Mouse (Mus musculus) spleen, embryonic (tissue): ENCODE results near the gene Gm973.

Experiments used
- CTCF ChIA-PET: fragments of 350-600 bp; sonication (Branson Sonifier 250); formaldehyde crosslinking; loops from one replicate; lab custom pipeline; 2022; lab: Charles Lee

The Gm973 gene

DNA sequence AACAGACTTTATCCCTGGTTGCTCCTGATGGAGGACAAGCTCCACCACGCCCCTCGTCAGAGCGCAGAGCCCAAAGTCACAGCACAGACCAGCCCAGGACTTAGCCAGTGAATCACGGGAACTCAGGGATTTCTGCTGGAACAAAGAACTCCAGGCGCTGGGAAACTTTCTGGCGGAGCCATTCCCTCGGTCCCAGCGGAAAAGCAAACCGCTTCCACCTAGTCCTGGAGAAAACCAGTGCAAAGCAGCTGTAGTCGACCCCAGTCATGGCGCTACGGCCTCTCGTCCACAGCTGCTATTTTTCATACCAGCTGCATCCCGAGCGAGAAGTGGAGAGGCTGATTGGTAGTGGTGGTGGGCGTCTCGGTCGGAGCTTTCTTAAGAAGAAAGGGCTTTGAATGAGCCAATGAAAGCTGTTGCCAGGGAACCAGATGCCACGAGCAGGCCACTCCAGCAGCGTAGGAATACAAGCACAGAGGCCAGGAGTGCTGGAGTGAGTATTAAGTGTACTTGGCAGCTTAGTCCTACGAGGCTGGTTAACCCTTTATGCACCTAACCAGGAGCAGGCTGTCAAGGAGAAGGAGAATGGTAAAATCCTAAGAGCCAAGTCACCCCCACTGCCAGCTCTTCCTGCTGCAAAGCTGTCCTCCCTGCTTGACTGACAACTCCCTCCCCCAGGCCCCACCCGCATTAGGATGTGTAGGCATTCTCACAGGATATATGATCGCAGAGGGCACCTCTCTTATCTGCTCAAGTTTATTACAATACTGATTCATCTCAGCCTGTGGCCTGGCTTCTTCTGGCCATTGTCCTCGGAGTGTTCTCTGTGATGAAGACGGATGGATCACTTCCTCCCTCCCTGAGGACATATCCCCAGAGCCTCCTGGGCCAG, at the start of gene Gm973:
Gm973 (plus strand) TSS at position 239 of the 892 bp plus-strand sequence.
- CTCF ChIA-PET, result no interaction called here

DNA sequence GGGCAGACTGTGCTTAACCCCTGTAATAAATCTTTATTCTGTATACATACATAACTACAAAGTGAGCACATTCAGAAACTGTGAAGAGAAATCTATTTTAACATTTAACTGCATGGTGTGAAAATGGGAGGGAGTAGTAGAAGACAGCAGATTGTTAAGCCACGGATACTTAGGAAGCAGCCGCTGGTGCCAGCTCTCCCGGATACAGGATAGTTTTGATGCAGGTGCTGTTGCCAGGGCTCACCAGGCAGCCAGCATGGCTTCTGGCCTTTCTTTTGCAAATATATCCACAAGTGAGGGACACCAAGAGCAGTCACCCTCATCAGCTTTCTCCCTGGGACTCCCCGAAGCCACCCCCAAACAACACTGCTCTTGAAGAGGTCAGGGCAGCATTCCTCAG, 46.9 kb upstream of the Gm973 start:
- CTCF ChIA-PET, result no interaction called here

GRCm38 (mm10) chr1:59470766-59471165, 45.3 kb upstream of the Gm973 start:
- CTCF ChIA-PET, result no interaction called here

GRCm38 (mm10) chr1:59472368-59473180, 43.5 kb upstream of the Gm973 start:
- CTCF ChIA-PET, result no interaction called here

- CTCF ChIA-PET, result no interaction called here
Measured at GRCm38 (mm10) chr1:59473181-59473555, 42.9 kb upstream of the Gm973 start.

- CTCF ChIA-PET, result no interaction called here
Measured at GRCm38 (mm10) chr1:59475618-59476017, 40.4 kb upstream of the Gm973 start.

DNA sequence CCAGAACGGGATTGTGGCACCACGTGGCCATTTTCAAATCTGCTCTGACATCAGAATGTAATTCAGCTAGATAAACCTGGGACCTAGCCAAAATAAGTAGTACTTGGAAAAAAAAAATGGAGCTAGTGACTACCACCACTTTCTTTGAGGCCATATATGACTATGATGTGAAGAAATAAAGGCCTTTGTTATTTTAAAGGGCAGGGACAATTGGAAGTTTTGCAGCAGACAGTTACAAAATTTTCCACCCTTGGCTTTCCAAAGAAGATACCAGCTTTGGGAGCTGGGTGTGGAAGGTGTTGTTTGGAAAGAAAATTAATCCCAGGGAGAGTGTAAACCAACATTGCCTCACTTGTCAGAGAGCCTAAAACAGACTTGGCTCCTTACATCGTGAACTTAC, 37.2 kb upstream of the Gm973 start:
- CTCF ChIA-PET, result no interaction called here

DNA sequence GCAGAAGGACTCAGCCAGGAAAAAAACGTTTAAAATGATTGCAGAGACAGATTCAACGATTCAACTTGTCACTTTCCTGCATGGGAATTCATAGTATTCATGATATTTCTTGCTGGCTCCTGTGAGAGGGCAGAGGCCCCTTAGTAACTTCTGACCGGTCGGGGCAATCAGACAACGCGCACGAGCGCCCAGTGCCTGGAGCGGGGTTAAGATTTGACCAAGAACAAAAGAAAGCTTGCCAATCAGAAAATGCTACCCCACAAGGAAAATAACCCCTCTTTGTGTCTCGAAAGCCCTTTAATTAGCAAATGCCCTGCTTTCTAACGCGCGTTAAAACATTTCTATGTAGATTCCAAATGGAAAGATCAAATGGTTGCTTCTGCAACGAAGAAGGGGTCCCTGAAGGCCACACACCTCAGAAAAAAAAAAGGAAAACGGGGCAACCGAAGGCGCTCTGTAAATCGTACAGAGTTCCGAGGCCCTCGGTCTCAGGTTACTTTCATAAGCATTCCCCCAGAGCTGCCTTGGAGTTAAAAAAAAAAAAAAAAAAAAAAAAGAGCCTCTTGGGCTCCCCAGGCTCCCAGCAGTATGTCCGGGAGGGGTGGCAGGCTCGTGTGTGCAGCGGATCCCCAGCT, 35.1 kb upstream of the Gm973 start:
- CTCF ChIA-PET, result no interaction called here

- CTCF ChIA-PET, result no interaction called here
Measured at GRCm38 (mm10) chr1:59481456-59482291, 34.4 kb upstream of the Gm973 start.

DNA sequence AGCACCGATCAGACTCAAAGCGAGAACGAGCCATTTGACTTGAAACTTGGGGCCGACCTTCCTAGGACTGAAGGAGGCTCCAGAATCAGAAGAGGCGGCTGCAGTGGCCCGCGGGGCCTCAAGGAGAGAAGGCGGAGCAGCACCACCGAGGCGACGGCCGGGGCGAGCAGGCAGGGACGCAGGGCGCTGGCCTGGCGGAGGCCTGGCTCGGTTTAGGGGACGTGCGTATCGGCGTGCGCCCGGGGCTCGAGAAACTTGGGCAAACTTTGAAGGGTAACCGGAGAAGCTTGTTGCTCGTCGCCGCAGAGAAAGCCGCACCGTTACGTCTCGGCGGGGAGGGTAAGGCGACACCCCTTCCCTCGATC, 33.8 kb upstream of the Gm973 start, which contains the start of gene Fzd7:
Fzd7 (plus strand) TSS at position 94 of the 365 bp plus-strand sequence.
- CTCF ChIA-PET, result no interaction called here

DNA sequence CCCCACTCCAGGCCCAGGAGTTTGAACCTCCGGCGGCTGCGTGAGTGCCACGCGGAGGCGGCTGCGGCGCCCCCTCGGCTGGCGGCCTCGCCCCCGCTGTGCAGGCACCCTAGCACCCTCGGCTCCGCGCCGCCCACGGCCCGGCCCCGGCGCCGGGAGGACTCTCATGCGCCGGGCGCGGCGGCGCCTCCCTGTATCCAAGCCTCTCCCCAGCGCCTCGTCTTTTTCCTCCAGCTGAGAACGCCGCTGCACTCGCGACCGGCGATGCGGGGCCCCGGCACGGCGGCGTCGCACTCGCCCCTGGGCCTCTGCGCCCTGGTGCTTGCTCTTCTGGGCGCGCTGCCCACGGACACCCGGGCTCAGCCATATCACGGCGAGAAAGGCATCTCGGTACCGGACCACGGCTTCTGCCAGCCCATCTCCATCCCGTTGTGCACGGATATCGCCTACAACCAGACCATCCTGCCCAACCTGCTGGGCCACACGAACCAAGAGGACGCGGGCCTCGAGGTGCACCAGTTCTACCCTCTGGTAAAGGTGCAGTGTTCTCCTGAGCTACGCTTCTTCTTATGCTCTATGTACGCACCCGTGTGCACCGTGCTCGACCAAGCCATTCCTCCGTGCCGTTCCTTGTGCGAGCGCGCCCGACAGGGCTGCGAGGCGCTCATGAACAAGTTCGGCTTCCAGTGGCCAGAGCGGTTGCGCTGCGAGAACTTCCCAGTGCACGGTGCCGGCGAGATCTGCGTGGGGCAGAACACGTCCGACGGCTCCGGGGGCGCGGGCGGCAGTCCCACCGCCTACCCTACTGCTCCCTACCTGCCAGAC, 33.2 kb upstream of the Gm973 start:
- CTCF ChIA-PET, result no interaction called here

DNA sequence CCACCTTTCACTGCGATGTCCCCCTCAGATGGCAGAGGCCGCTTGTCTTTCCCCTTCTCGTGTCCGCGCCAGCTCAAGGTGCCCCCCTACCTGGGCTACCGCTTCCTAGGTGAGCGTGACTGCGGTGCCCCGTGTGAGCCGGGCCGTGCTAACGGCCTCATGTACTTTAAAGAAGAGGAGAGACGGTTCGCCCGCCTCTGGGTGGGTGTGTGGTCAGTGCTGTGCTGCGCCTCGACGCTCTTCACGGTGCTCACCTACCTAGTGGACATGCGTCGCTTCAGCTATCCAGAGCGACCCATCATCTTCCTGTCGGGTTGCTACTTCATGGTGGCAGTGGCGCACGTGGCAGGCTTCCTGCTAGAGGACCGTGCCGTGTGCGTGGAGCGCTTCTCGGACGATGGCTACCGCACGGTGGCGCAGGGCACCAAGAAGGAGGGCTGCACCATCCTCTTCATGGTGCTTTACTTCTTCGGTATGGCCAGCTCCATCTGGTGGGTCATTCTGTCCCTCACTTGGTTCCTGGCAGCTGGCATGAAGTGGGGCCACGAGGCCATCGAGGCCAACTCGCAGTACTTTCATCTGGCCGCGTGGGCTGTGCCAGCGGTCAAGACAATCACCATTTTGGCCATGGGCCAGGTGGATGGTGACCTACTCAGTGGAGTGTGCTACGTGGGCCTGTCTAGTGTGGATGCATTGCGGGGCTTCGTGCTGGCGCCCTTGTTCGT, 32.4 kb upstream of the Gm973 start:
- CTCF ChIA-PET, result no interaction called here

- CTCF ChIA-PET, result no interaction called here
Measured at GRCm38 (mm10) chr1:59484314-59484713, 31.8 kb upstream of the Gm973 start.

GRCm38 (mm10) chr1:59484791-59485785, 31.0 kb upstream of the Gm973 start:
- CTCF ChIA-PET, result no interaction called here

GRCm38 (mm10) chr1:59485803-59486202, 30.3 kb upstream of the Gm973 start:
- CTCF ChIA-PET, result no interaction called here

DNA sequence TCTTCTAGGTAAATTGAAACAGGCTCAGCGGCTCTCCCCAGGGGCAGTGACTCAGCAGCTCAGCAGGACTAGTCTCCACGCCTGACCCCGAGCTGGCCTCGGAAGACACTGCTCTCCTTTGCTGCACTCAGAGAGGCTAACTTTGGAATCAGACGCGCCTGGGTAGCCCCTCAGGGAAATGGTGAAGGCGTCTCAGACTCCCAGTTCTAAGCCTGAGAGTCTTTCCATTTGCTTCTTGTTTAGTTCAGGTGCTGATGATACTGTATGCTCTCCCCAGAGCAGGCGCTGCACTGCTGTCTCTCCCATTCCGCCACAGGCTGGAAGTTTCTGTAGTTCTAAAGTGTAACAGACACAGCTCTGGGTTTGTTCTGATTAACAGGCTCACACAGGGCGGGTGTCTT, 28.4 kb upstream of the Gm973 start:
- CTCF ChIA-PET, result no interaction called here

DNA sequence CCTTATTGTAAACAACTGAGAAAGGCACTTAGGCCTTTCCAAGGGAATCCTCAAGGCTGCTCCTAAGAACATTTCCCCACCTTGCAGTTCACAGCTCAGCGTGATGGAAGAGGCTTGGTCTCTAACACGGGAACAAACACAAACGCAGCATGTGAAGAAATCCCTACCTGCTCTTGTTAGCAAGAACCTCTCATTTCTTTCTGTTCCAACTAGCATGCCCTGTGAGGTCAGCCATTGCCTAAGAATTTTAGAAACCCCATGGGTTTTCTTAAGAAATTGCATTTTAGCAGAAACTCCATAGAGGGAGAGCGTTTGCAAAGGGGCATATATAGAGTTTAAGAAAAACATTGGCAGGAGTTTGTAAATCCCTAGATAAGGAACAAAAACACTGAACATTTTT, 27.6 kb upstream of the Gm973 start:
- CTCF ChIA-PET, result no interaction called here

- CTCF ChIA-PET, result no interaction called here
Measured at GRCm38 (mm10) chr1:59488991-59489390, 27.1 kb upstream of the Gm973 start.

DNA sequence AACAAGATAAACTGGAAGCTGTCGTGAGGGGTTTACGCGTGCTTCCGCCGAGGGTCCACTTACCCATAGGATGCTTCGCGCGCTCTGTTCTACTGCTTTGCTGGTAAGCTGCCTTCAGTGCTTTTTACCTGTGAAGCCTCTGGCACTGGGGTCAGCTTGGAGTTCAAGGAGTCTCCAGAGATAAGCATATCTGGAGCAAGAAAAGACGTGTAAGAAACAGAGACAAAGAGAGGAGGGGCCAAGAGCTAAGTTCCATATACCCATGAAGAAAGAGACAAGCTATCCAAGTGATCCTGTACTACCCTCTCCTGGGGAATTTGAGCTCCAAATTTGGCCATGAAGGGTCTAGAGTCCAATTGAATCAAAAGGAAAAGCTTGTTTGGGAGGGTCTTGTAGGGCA, 24.5 kb upstream of the Gm973 start:
- CTCF ChIA-PET, result no interaction called here
